Mouse (Mus musculus): ENCODE data around the gene Sema4a. TPM values are rescaled to one million over a fixed set of nuclear protein-coding genes. Genes with fewer than 3 reads are reported as not detected.

The Sema4a gene
- polyA plus RNA-seq, 1 experiment from 2014 or later = 93.1 TPM

DNA sequence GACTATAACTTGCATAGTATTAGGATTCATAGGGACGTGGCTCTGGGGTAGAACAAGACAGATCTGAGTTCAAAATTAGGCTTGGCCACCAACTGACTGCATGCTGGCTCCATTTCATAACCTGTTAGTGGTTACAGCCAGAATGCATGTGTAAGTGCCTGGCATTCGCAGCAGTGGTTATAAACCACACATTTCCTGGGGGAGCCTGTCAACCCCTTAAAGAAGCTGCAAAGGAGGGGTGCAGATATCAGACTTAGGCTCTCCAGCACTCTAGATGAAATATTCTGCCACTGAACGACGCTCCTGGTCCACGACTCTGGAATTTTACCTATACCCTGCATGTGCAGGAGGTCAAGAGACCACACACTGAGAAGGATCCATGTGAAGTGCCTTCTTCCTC, 8.7 kb downstream of the Sema4a start:
- peaks cover 17% of the 10 kb centered on the region for H3K4me1 ChIP-seq (replicated peaks; ENCODE audit: control insufficient read depth, insufficient read depth, low read length)
- 74% methylated on average over 5 of the region's 5 CpGs for WGBS
- TF ChIP-seq CTCF (IDR thresholded peaks at IDR 0.05; ENCODE audit: low read depth) = no peak
- no peak overlapping the region for H3K4me2 ChIP-seq (replicated peaks; ENCODE audit: low read depth)
- no peak overlapping the region for H3K9ac ChIP-seq (ENCODE audit: low read depth, low read length)
- ATAC-seq = no peak
- no peaks in the 10 kb centered on the region for H3K9me3 ChIP-seq (ENCODE audit: control insufficient read depth)
- H3K36me3 ChIP-seq (ENCODE audit: control insufficient read depth, insufficient read depth) = peaks cover 33% of the 10 kb centered on the region
- H3K4me3 ChIP-seq (ENCODE audit: low read depth, low read length) = no peak overlapping the region
- no peaks in the 10 kb centered on the region for H3K27me3 ChIP-seq (replicated peaks; ENCODE audit: control insufficient read depth, insufficient read depth, low read length)
- no peak overlapping the region for H3K27ac ChIP-seq (ENCODE audit: low read depth, low read length)

- 61% methylated on average over 12 of the region's 12 CpGs for WGBS
- H3K27ac ChIP-seq (ENCODE audit: low read depth, low read length) = 0 out of 2 replicates have a peak overlapping the region, but pooled peaks have one; percentile 8
- no peak for ATAC-seq
- TF ChIP-seq CTCF (IDR thresholded peaks at IDR 0.05; ENCODE audit: low read depth) = no peak
- 0 out of 2 replicates have a peak overlapping the region, but pooled peaks have one; percentile 33 for H3K4me2 ChIP-seq (replicated peaks; ENCODE audit: low read depth)
- peaks cover 33% of the 10 kb centered on the region for H3K36me3 ChIP-seq (ENCODE audit: control insufficient read depth, insufficient read depth)
- H3K4me3 ChIP-seq (ENCODE audit: low read depth, low read length) = no peak overlapping the region
- no peaks in the 10 kb centered on the region for H3K27me3 ChIP-seq (replicated peaks; ENCODE audit: control insufficient read depth, insufficient read depth, low read length)
- H3K9ac ChIP-seq (ENCODE audit: low read depth, low read length) = no peak overlapping the region
- H3K9me3 ChIP-seq (ENCODE audit: control insufficient read depth) = no peaks in the 10 kb centered on the region
- peaks cover 26% of the 10 kb centered on the region for H3K4me1 ChIP-seq (replicated peaks; ENCODE audit: control insufficient read depth, insufficient read depth, low read length)
These were observed 10.4 kb downstream of the Sema4a start for GRCm38 (mm10) chr3:88450379-88451131.

DNA sequence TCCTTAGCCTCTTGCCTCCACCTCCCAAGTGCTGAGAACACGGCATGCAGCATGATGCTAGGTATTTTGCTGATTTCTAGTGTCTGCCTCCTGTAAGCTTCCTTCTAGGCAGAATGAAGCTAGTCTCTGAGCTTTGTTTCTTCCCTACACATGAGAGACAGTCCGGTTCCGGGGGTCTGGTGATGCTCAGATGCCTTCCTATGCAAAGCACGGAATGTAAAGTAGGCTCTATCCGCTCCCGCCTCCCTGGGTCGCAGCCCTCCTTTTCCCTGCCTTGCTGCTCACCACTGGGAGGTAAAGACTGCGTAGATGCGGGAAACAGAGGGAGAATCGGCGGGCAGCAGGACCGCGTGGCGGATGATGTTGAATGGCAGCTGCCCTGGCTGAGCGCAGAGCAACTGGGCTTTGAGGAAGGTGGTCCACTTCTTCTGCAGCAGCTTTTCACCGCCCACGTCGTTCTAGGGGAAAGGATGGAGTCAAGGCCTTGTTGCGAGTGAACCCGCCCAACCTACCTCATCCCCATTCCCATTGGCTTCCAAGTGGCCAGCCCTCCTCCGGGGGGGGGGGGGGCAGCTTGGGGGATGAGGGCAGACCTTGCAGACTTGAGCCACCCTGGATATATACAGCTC, 11.5 kb downstream of the Sema4a start:
- no peak for ATAC-seq
- TF ChIP-seq CTCF (IDR thresholded peaks at IDR 0.05; ENCODE audit: low read depth) = no peak
- Histone ChIP-seq H3K4me2 (replicated peaks; ENCODE audit: low read depth) (peak overlapping the region; percentile 33), H3K27me3 (replicated peaks; ENCODE audit: control insufficient read depth, insufficient read depth, low read length) (no peaks in the 10 kb centered on the region), H3K36me3 (ENCODE audit: control insufficient read depth, insufficient read depth) (peaks cover 39% of the 10 kb centered on the region), H3K9me3 (ENCODE audit: control insufficient read depth) (no peaks in the 10 kb centered on the region), H3K4me1 (replicated peaks; ENCODE audit: control insufficient read depth, insufficient read depth, low read length) (peaks cover 26% of the 10 kb centered on the region), H3K9ac (ENCODE audit: low read depth, low read length) (no peak overlapping the region), H3K4me3 (ENCODE audit: low read depth, low read length) (no peak overlapping the region), H3K27ac (ENCODE audit: low read depth, low read length) (peak overlapping the region; percentile 92)
- WGBS = 48% methylated on average over 21 of the region's 21 CpGs

DNA sequence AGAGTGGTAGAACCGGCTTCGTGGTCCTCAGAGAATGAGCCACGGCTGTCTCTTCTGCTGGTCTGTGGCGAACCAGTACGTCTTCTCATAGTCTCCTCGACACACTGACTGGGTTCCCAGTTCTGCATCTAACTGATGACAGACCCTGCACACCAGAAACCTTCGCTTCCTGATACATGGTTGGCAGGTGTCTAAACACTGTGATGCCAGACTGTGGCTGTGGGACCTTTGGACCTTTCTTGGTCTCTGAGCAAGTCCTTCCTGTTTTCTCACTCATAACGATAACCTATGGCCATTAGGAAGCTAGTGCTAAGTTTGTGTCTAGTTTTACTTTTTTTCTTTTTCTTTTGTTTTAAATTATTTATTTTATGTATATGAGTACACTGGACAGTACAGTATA, 12.5 kb downstream of the Sema4a start:
- Histone ChIP-seq H3K27me3 (replicated peaks; ENCODE audit: control insufficient read depth, insufficient read depth, low read length) (no peaks in the 10 kb centered on the region), H3K9ac (ENCODE audit: low read depth, low read length) (no peak overlapping the region), H3K4me3 (ENCODE audit: low read depth, low read length) (no peak overlapping the region), H3K36me3 (ENCODE audit: control insufficient read depth, insufficient read depth) (peaks cover 39% of the 10 kb centered on the region), H3K4me2 (replicated peaks; ENCODE audit: low read depth) (peak overlapping the region; percentile 13; the same call in 1 of the 2 replicates), H3K9me3 (ENCODE audit: control insufficient read depth) (no peaks in the 10 kb centered on the region), H3K27ac (ENCODE audit: low read depth, low read length) (peak overlapping the region; percentile 92), H3K4me1 (replicated peaks; ENCODE audit: control insufficient read depth, insufficient read depth, low read length) (peaks cover 26% of the 10 kb centered on the region)
- WGBS = 30% methylated on average over 8 of the region's 8 CpGs
- no peak for TF ChIP-seq CTCF (IDR thresholded peaks at IDR 0.05; ENCODE audit: low read depth)
- ATAC-seq = peak; percentile 79

- peaks cover 38% of the 10 kb centered on the region for H3K36me3 ChIP-seq (ENCODE audit: control insufficient read depth, insufficient read depth)
- H3K9me3 ChIP-seq (ENCODE audit: control insufficient read depth) = no peaks in the 10 kb centered on the region
- H3K27ac ChIP-seq (ENCODE audit: low read depth, low read length) = peak overlapping the region; percentile 92
- ATAC-seq = peak; percentile 56; the same call in 1 of the 2 replicates
- no peak overlapping the region for H3K4me3 ChIP-seq (ENCODE audit: low read depth, low read length)
- 35% methylated on average over 8 of the region's 8 CpGs for WGBS
- peak overlapping the region; percentile 13; the same call in 1 of the 2 replicates for H3K4me2 ChIP-seq (replicated peaks; ENCODE audit: low read depth)
- peaks cover 25% of the 10 kb centered on the region for H3K4me1 ChIP-seq (replicated peaks; ENCODE audit: control insufficient read depth, insufficient read depth, low read length)
- no peak for TF ChIP-seq CTCF (IDR thresholded peaks at IDR 0.05; ENCODE audit: low read depth)
- peak overlapping the region; percentile 28; the same call in 1 of the 2 replicates for H3K9ac ChIP-seq (ENCODE audit: low read depth, low read length)
- H3K27me3 ChIP-seq (replicated peaks; ENCODE audit: control insufficient read depth, insufficient read depth, low read length) = no peaks in the 10 kb centered on the region
These were observed 13.3 kb downstream of the Sema4a start for GRCm38 (mm10) chr3:88447676-88448183.

DNA sequence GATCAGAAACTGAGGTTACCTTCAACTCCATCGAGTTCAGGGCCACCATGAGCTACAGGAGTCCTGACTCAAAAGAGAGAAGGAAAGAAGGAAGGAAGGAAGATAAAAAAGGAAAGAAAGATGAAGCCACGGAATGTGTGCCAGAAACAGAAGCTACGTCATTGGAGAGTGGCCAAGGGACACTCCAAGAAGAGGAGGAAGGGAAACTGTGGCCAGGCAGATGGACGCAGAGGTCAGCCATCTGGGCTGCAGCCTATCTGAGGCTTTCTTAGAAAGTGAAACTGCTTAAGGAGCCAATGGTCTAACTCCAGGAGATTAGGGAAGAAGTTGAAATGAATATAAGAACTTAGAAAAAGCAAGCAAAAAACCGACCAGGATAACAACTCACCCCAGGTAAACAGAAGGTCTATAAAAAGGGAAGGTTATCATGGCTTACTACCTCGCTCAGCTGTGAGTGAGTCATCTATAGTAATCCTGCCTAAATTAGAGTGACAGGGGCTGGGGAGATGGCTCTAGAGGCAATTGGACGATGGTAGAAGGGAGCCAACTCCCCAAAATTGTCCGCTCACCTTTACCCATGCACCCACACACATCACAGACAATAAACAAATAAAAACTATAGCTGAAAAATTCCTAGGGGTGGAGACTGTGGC, 14.4 kb downstream of the Sema4a start:
- Histone ChIP-seq H3K9ac (ENCODE audit: low read depth, low read length) (no peak overlapping the region), H3K27me3 (replicated peaks; ENCODE audit: control insufficient read depth, insufficient read depth, low read length) (no peaks in the 10 kb centered on the region), H3K9me3 (ENCODE audit: control insufficient read depth) (no peaks in the 10 kb centered on the region), H3K4me1 (replicated peaks; ENCODE audit: control insufficient read depth, insufficient read depth, low read length) (peaks cover 25% of the 10 kb centered on the region), H3K4me3 (ENCODE audit: low read depth, low read length) (no peak overlapping the region), H3K36me3 (ENCODE audit: control insufficient read depth, insufficient read depth) (peaks cover 26% of the 10 kb centered on the region; the same call in 1 of the 2 replicates), H3K27ac (ENCODE audit: low read depth, low read length) (peak overlapping the region; percentile 92), H3K4me2 (replicated peaks; ENCODE audit: low read depth) (0 out of 2 replicates have a peak overlapping the region, but pooled peaks have one; percentile 9)
- no peak for TF ChIP-seq CTCF (IDR thresholded peaks at IDR 0.05; ENCODE audit: low read depth)
- WGBS = 29% methylated on average over 8 of the region's 8 CpGs
- no peak for ATAC-seq

All from intestine, postnatal 0 days (tissue).